Mouse (Mus musculus) neural tube, embryonic 15.5 days (tissue): Measurements from ENCODE around the gene Plekhs1. TPM values are rescaled to one million over a fixed set of nuclear protein-coding genes. Genes with fewer than 3 reads are reported as not detected.

Experiments
- ATAC-seq: fragments of 200-750 bp; cut with Nextera tagmentation; 2 replicates; pipeline ENCODE4 v1.8.0; 2017; ENCODE audit warnings: mild to moderate bottlenecking, moderate TSS enrichment, moderate library complexity; ENCODE audit not compliant: low FRiP score
- H3K27ac ChIP-seq: fragments of 300-500 bp; sonication (generic); replicated peaks from 2 replicates; pipeline ENCODE4 v1.5.1; 2015; ENCODE audit warnings: mild to moderate bottlenecking, inconsistent platforms
- H3K27me3 ChIP-seq: fragments of 300-500 bp; sonication (generic); replicated peaks from 2 replicates; pipeline ENCODE4 v1.6.1; 2015; ENCODE audit warnings: inconsistent platforms
- H3K36me3 ChIP-seq: fragments of 300-500 bp; sonication (generic); 2 replicates; pipeline ENCODE4 v1.6.1; 2015; ENCODE audit warnings: inconsistent platforms
- H3K4me1 ChIP-seq: fragments of 300-500 bp; sonication (generic); 2 replicates; pipeline ENCODE4 v1.6.1; 2015; ENCODE audit warnings: inconsistent platforms
- H3K4me2 ChIP-seq: fragments of 300-500 bp; sonication (generic); 2 replicates; pipeline ENCODE4 v1.6.1; 2015; ENCODE audit warnings: inconsistent platforms, mild to moderate bottlenecking, moderate library complexity
- H3K4me3 ChIP-seq: fragments of 300-500 bp; sonication (generic); replicated peaks from 2 replicates; pipeline ENCODE4 v1.5.1; 2015; ENCODE audit warnings: mild to moderate bottlenecking, inconsistent platforms
- H3K9ac ChIP-seq: fragments of 300-500 bp; sonication (generic); replicated peaks from 2 replicates; pipeline ENCODE4 v1.6.1; 2015; ENCODE audit warnings: mild to moderate bottlenecking, inconsistent platforms
- H3K9me3 ChIP-seq: fragments of 300-500 bp; sonication (generic); replicated peaks from 2 replicates; pipeline ENCODE4 v1.6.1; 2016; ENCODE audit warnings: inconsistent platforms
- WGBS: fragments of 180-500 bp; shearing (Covaris S2); methylation state at CpG from one replicate; pipeline ENCODE4 v1.1.7; 2015; ENCODE audit warnings: mixed read lengths; 5-methylcytosine and 5-hydroxymethylcytosine counted together
- polyA plus RNA-seq: library from polyadenylated mRNA; unstranded; fragments of >200 nt; fragmentation: Nextera tagmentation; extraction: Ambion mirVana; gene quantifications from 2 replicates; pipeline ENCODE4 v1.2.1, GENCODE M21; 2015

Plekhs1 gene
- polyA plus RNA-seq, 1 experiment from 2014 or later, result 0.27 TPM

DNA sequence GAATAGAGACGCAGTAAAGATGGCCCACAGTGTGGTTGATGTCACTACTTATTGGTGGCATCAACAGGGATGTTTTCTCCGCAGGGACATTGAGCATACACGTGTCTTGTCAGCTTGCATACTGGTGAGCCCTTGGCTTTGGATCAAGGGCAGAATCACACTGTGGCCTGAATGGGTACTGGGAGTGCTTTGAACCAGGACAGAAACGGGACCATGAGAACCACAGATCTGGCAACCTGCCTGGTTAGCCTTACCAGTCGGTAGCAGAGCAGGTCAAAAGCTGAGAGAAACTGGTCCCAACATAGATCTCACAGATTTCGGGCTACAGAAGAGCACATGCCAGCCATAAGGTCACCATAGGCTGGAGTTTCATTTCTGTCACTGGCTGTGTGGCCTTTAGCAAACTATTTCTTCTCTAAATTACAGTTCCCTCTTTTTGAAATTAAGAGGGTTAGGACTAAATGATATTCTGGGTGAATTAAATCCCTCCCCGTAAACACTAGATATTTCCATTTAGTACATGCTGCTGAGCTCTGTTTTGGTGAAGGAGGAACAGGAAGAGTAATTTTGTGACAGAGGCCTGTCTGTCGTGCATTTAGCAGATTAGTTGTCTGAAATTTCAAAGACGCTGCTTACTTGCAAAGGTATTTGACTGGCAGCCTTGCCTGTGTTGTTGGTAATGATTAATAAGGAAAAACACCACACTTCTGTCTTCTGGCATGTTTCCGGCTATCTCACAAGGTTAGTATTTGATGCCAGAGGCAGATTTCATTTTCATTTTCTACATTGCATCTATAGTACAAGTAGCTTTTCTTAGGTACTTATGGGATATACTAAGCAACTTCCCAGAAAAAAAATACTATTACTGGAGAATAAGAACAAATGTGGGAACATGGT is 2.0 kb upstream of the Plekhs1 start:
- no peak for ATAC-seq
- H3K4me3 ChIP-seq, result no peak overlapping the region
- 88% methylated on average over 10 of the region's 10 CpGs for WGBS
- no peaks in the 10 kb centered on the region for H3K27me3 ChIP-seq
- H3K27ac ChIP-seq, result no peak overlapping the region
- H3K9me3 ChIP-seq, result no peaks in the 10 kb centered on the region
- H3K9ac ChIP-seq, result no peak overlapping the region
- no peaks in the 10 kb centered on the region for H3K36me3 ChIP-seq
- H3K4me1 ChIP-seq, result peaks cover 6% of the 10 kb centered on the region; the same call in 1 of the 2 replicates
- H3K4me2 ChIP-seq, result no peak overlapping the region

DNA sequence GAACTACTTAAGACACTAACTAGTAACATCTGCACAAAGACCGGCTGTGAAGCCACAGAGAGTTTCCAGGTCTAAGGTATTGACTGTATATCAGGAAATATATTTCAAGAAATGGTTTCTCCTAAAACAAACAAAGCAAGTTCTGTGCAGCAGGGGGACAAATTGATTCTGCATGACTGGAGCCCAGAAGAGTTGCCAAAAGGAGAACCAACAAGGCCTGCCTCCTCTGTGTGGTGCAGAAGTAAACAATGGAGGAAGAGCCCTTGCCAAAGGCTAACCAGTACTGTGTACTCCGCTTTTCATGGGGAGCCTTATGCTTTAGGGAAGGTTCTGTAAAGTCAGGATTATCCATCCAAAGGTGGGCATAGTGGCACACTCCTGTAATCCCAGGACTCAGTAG is 1.2 kb upstream of the Plekhs1 start:
- WGBS, result 75% methylated on average over 2 of the region's 2 CpGs
- no peak for ATAC-seq
- Histone ChIP-seq H3K9ac (no peak overlapping the region), H3K27ac (no peak overlapping the region), H3K4me1 (peaks cover 6% of the 10 kb centered on the region; the same call in 1 of the 2 replicates), H3K36me3 (no peaks in the 10 kb centered on the region), H3K9me3 (no peaks in the 10 kb centered on the region), H3K4me2 (no peak overlapping the region), H3K4me3 (no peak overlapping the region), H3K27me3 (no peaks in the 10 kb centered on the region)

DNA sequence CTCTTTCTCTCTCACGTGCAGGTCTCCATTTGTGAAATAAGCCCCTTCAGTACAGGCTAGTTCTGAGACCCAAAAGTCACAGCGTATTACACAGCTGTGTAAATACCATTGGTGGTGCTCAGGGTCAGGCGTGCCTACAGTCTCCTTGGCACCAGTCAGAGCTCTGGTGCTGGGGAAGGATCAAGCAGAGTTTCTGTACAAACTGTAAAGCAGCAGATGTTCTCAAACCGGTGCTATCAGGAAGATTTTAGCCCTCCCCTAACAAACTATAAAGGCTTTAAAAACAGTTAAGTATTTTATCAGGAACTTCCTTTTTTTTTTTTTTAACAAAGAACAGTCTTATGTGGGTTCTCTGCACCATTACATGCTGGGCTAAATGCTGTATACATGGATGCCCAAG is 1.3 kb downstream of the Plekhs1 start:
- Histone ChIP-seq H3K4me3 (no peak overlapping the region), H3K27ac (no peak overlapping the region), H3K36me3 (no peaks in the 10 kb centered on the region), H3K9me3 (no peaks in the 10 kb centered on the region), H3K9ac (no peak overlapping the region), H3K4me1 (peaks cover 6% of the 10 kb centered on the region; the same call in 1 of the 2 replicates), H3K27me3 (no peaks in the 10 kb centered on the region), H3K4me2 (no peak overlapping the region)
- WGBS, result 82% methylated on average over 4 of the region's 4 CpGs
- no peak for ATAC-seq

DNA sequence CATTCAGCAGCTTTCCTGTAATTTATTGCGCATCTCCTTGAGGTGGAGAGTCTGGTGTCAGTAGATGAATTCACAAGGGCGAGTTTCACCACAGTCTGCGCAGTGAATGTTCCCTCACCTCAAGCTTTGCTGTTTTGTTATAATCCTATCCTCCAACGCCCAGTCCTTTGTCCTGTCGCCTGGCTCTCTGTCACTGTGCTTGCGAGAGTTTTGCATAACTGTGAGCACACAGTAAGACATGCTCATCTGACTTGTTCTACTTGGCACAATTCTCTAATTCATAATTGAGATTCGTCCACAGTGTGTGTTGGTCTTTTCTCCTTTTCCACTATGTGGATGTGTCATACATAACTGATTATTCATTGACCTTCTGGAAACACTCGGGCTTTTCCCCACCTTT is 5.0 kb downstream of the Plekhs1 start:
- ATAC-seq, result no peak
- WGBS, result 84% methylated on average over 8 of the region's 8 CpGs
- Histone ChIP-seq H3K9ac (no peak overlapping the region), H3K4me1 (peaks cover 9% of the 10 kb centered on the region; the same call in 1 of the 2 replicates), H3K27me3 (no peaks in the 10 kb centered on the region), H3K4me3 (no peak overlapping the region), H3K4me2 (no peak overlapping the region), H3K36me3 (no peaks in the 10 kb centered on the region), H3K27ac (no peak overlapping the region), H3K9me3 (no peaks in the 10 kb centered on the region)

DNA sequence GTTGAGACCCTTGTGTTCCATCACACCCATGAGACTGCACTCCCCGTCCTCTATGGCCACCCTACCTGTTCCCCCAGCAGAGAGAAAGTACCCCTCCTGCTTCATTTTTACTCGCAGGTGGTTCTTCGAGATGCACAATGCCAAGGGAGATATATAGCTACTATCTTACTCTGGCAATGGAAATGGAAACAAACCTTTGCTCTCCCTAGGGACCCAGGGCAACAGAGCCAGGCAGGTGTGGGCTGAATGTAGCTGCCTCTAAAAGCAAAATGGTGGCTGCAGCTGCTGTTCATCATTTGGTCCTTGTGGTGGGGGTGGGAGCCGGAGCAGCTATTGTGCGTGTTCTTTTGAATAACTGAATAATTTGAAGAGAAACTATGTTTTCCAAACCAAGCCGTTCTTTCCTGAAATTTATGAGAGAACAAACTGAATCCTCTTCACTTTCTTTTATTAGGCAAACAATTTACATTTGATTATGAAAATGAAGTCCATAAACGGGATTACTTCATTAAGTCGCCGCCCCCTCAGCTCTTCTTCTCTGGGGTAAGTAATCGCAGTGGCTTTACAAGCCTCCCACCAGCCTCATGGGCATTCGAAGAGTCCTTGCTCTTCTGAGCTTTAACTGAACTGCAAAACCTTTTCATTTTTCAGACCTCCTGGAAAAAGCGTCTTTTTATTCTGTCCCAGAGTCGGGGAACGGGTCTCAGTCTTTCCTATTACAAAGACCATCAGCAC is 9.0 kb downstream of the Plekhs1 start:
- no peak overlapping the region for H3K27ac ChIP-seq
- H3K4me3 ChIP-seq, result no peak overlapping the region
- no peaks in the 10 kb centered on the region for H3K36me3 ChIP-seq
- WGBS, result 68% methylated on average over 14 of the region's 14 CpGs
- H3K27me3 ChIP-seq, result no peaks in the 10 kb centered on the region
- no peak for ATAC-seq
- no peaks in the 10 kb centered on the region for H3K9me3 ChIP-seq
- no peak overlapping the region for H3K9ac ChIP-seq
- H3K4me1 ChIP-seq, result peaks cover 18% of the 10 kb centered on the region
- no peak overlapping the region for H3K4me2 ChIP-seq

DNA sequence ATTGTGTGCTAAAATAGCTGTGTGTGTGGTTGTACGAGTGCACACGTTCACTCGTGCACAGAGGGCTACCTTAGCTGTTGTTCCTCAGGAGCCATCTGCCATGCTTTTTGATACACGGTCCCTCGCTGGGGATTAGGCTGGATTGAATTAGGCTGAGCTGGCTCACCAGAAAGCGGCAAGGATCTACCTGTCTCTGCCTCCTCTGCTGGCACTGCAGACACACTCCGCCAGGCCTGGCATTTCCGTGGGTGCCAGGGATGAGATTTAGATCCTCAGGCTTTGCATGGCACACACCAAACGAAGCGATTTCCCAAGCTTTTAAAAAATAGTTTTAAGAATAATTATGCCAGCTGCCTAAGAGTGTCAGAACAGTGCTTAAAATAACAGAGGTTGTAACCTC is 10.5 kb downstream of the Plekhs1 start:
- no peaks in the 10 kb centered on the region for H3K36me3 ChIP-seq
- no peaks in the 10 kb centered on the region for H3K27me3 ChIP-seq
- WGBS, result 75% methylated on average over 10 of the region's 10 CpGs
- no peak overlapping the region for H3K27ac ChIP-seq
- H3K4me3 ChIP-seq, result no peak overlapping the region
- no peak for ATAC-seq
- H3K4me2 ChIP-seq, result no peak overlapping the region
- H3K9ac ChIP-seq, result no peak overlapping the region
- H3K9me3 ChIP-seq, result no peaks in the 10 kb centered on the region
- H3K4me1 ChIP-seq, result peaks cover 18% of the 10 kb centered on the region

DNA sequence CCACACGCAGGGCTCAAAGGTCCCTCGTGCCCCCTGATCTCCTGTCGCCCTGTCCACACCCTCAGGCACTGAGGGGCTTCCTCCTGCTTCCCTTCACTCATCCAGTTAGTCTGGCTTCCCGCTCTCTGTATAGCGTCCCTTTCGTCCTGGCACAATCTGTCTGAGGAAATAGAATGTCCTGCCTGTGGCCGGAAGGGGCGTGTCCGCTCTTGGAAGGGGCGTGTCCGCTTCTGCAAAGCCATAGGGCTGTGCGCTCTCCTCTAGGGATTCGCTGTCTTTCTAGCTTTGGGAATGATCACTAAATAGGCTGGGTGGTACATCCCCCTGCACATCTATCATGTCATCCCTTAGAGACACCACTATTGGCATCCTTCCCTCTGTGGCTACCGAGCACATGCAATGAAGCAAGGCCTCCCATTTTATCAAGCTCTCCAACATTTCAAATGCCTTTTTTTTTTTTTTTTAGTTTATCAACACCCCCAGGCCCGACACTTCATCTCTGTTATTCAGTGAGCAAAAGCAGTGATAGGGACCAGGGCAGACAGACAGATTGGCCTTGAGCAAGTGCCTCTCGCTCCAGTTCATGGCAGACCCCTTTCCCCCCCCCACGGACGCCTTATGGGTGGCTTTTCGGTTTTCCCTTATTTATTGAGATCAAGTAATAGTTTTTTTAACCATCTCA is 13.6 kb downstream of the Plekhs1 start:
- 56% methylated on average over 19 of the region's 19 CpGs for WGBS
- Histone ChIP-seq H3K9me3 (no peaks in the 10 kb centered on the region), H3K27me3 (no peaks in the 10 kb centered on the region), H3K4me2 (peak overlapping the region; percentile 31), H3K9ac (no peak overlapping the region), H3K4me1 (peaks cover 18% of the 10 kb centered on the region), H3K27ac (no peak overlapping the region), H3K4me3 (no peak overlapping the region), H3K36me3 (no peaks in the 10 kb centered on the region)
- no peak for ATAC-seq

DNA sequence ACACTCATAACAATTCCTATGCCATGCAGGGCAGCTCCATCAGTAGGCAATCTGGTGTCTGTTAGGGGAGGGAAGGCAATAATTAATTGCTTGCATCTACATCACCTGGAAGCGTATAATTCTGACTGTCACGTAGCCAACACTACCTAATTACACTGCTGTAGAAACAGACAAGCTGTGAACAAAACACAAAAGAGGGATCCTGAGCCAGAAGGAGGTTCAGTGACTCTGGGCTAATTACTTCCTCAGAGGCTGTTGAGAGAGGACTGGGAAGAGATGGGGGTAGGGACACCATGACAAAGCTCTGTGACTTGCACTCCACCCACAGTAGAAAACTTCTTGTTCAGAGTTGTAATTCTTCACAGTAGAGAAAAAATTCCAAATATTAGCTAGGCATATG is 15.1 kb downstream of the Plekhs1 start:
- no peak overlapping the region for H3K9ac ChIP-seq
- H3K27ac ChIP-seq, result no peak overlapping the region
- 25% methylated on average over 2 of the region's 2 CpGs for WGBS
- H3K9me3 ChIP-seq, result no peaks in the 10 kb centered on the region
- no peaks in the 10 kb centered on the region for H3K36me3 ChIP-seq
- H3K4me1 ChIP-seq, result peaks cover 15% of the 10 kb centered on the region
- no peak for ATAC-seq
- no peak overlapping the region for H3K4me2 ChIP-seq
- no peak overlapping the region for H3K4me3 ChIP-seq
- no peaks in the 10 kb centered on the region for H3K27me3 ChIP-seq

DNA sequence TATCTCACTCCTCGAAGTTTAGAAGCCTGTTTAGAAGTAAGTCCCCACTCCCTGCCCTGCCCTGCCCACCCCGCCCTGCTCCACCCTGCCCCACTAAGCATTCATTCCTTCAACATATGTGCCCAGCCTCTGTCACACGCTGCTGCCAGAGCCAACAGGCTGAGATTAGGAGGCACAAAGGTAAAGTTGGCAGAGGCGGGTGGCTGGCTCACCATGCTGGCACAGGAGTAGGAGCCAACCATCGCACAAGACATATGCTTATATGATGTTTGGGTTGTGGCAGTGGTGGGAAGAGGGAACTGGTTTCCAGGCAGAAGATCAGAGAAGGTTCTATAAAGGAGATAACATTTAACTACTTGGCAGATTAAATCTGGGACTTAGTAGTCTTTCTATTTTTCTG is 15.8 kb downstream of the Plekhs1 start:
- Histone ChIP-seq H3K4me3 (no peak overlapping the region), H3K4me2 (no peak overlapping the region), H3K27ac (no peak overlapping the region), H3K9me3 (no peaks in the 10 kb centered on the region), H3K9ac (no peak overlapping the region), H3K36me3 (no peaks in the 10 kb centered on the region), H3K27me3 (no peaks in the 10 kb centered on the region), H3K4me1 (peaks cover 12% of the 10 kb centered on the region)
- no peak for ATAC-seq
- WGBS, result 84% methylated on average over 5 of the region's 5 CpGs

DNA sequence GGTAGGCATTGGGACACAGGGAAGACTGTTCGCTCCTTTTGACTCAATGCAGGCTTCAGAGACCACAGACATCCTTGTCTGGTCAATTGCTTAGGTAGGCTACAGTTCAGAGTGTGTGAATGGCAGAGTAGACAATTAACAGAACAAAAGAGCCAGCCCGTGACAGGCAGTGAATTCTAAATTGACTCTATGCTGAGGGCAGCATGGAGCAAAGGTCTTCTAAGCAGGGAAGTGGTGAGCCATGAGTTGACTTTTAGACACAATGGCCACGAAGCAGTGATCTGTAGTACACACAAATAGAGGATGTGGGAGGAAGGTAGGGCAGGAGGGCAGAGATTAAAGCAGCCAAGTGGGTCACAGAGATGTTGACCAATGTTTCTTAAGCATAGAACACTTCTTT is 16.4 kb downstream of the Plekhs1 start:
- WGBS, result 38% methylated on average over 3 of the region's 3 CpGs
- Histone ChIP-seq H3K9me3 (no peaks in the 10 kb centered on the region), H3K27ac (no peak overlapping the region), H3K9ac (no peak overlapping the region), H3K4me1 (peaks cover 9% of the 10 kb centered on the region), H3K4me3 (no peak overlapping the region), H3K27me3 (no peaks in the 10 kb centered on the region), H3K4me2 (no peak overlapping the region), H3K36me3 (no peaks in the 10 kb centered on the region)
- ATAC-seq, result no peak

DNA sequence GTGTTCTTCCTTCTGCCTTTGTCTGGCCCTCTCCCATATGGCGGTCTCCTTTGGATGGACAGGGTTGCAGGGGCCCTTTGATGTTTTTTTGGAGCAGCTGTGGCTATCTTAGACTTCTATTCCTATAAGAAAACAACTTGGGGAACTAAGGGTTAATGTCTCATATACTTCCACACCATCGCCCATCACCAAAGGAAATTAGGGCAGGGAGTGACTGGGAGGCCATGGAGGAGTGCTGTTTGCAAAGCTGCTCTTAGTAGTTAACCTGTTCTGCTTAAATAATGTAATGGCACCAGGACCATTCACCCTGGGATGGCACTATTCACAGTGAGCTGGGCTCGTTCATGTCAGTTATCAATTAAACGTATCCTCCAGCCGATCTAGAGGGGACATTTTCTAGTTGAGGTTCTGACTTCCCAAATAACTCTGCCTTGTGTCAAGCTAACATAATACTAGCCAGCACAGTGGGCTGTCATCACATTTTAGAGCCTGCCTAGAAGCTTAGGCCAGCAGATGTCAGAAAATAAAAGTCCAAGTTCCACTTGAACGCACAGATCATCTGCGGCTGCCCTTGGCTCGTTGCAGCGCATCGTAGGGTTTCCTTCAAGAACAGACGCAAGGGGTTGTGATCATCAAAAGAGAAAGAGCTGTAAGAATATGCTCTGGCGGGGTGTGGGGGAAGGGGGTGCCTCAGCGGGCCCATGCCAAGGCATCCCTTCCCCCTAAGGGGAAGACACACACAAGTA is 23.4 kb downstream of the Plekhs1 start:
- Histone ChIP-seq H3K4me2 (no peak overlapping the region), H3K9ac (no peak overlapping the region), H3K4me3 (no peak overlapping the region), H3K9me3 (no peaks in the 10 kb centered on the region), H3K27me3 (no peaks in the 10 kb centered on the region), H3K4me1 (peaks cover 13% of the 10 kb centered on the region), H3K27ac (no peak overlapping the region), H3K36me3 (no peaks in the 10 kb centered on the region)
- 39% methylated on average over 13 of the region's 13 CpGs for WGBS
- no peak for ATAC-seq
